Mouse (Mus musculus) heart, postnatal 25 days (tissue): ENCODE results near the gene Lgalsl. TPM values are rescaled to one million over a fixed set of nuclear protein-coding genes. Genes with fewer than 3 reads are reported as not detected.

Experiments used
- DNase-seq: peaks from one replicate; pipeline ENCODE4 v3.0.0; 2022; ENCODE audit warnings: low spot score
- intact Hi-C: fragments of 180-260 bp; cut with DNase I; formaldehyde crosslinking; loops from one replicate; pipeline ENCODE4 v1.15.1; 2025
- total RNA-seq, 2 experiments: library from RNA; stranded (reverse); gene quantifications; 2 replicates each; pipeline ENCODE4 v1.2.3; 2021

Lgalsl gene
- total RNA-seq, 2 experiments from 2014 or later: 32.3 to 40.3 TPM

DNA sequence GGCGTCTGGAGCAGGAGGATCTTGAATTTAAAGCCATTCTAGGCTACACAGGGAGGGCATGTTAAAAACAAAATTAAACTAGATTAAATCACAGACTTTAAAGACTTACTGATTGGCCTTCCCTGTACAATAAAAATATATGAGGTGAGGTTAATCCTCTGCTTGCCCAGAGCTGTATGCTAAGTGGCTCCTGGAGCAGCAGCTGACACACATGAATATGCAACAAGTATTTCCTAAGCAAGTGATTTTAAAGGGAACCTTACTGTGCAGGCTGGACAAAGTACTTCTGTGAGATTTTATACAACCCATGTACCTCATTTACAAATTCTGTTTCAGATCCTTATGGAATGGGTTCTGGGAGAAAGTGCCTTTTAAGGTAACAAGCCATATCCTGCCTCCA is 41.8 kb downstream of the Lgalsl start:
- intact Hi-C loops: no loop called here
- DNase-seq: no peak

DNA sequence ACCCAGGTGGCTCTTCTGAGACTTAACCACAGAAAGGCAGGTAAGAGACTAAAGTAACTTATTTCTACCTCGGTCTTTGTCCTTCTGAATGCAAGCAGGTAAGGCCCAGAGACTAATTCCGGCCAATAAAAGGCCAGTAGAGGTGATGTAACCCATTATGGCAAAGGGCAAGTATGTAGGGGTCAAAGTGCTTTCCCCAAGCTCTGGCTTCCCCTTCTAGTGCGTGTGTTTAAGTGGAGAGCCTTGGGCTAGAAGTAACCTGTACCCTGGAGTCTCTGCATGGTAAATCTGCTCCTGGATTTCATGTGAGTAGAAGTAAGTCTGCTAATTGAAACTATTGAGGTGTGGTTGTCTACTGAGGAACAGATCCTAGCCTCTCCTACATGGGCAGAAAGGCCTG is 42.8 kb downstream of the Lgalsl start:
- no peak for DNase-seq
- intact Hi-C loops: no loop called here

- intact Hi-C loops: no loop called here
- no peak for DNase-seq
Observed at GRCm38 (mm10) chr11:20786191-20786590, 44.7 kb downstream of the Lgalsl start.

DNA sequence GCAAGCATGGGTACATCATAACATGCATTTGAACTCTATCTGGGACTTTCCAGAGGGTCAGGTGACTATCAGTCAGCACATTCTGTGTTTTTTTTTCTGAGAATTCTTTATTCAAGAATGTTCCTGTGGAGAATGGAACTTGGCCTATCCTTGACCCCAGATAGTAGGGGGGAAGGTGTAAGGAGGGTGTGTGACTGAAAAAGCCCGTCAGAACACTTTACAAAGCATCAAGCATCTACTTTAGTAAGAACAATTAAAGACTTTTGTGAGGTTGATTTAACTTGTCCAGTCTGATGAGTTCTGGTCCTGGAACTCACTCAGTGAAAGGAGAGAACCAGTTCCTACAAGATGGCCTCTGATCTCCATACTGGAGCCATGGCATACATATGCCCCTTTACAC is 45.7 kb downstream of the Lgalsl start:
- no peak for DNase-seq
- intact Hi-C loops: no loop called here

GRCm38 (mm10) chr11:20784776-20785175 is 46.1 kb downstream of the Lgalsl start:
- intact Hi-C loops: no loop called here
- DNase-seq: no peak

GRCm38 (mm10) chr11:20783467-20783866 is 47.4 kb downstream of the Lgalsl start:
- intact Hi-C loops: no loop called here
- no peak for DNase-seq

- intact Hi-C loops: no loop called here
- DNase-seq: no peak
Observed at GRCm38 (mm10) chr11:20782620-20783019, 48.2 kb downstream of the Lgalsl start.

DNA sequence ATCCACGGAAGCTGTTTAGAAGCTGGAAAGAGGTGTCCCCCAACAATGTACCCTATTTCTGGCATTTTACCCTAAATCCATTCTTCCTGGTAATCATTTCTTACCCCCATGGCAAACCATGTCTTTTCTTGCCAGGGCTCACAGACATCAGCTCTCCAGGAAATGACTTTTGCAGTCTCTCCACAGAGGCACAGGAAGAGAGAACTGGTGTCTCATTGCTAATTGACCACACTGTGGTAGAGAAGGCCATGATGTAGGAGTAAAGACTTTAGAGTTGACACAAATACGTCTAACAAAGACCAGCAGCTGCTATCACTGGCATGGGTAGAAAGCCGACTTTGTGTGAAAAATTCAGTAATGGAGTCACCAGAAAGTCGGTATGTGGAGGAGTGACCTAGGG is 50.5 kb downstream of the Lgalsl start:
- DNase-seq: no peak
- intact Hi-C loops: no loop called here

DNA sequence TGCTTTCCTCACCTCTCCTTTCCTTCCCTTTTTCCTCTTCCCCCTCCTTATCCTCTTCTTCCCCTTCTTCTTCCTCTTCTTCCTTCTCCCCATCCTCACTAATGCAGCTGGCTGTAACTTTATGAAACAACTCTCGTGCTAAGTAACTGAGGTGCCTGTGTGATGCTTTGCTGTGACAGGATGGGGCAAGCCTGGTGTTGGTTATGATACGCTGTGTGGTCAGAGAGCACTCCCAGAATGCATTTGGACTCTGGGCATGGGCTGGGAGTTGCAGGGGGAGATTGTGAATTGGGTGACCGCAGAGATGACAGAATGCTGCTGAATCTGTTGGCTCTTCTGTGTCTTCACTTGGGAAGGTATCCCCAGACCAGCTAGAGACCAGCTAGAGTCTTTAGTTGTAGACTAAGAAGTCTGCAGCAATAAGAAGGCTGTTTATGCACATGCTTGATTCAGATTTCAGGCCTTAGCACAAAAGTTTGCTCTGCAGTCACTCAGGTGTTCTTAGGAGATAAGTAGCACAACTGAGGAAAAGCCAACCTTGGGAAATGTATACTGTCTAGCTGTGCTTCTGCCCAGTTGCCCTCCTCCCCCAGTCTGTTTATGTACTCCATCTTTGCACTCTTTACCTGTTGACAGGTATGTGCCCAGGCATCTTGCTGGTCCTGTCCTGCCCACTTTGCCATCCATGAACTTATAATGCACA is 51.8 kb downstream of the Lgalsl start:
- DNase-seq: no peak
- intact Hi-C loops: no loop called here

- DNase-seq: no peak
- intact Hi-C loops: no loop called here
Observed at GRCm38 (mm10) chr11:20778298-20778697, 52.6 kb downstream of the Lgalsl start.

DNA sequence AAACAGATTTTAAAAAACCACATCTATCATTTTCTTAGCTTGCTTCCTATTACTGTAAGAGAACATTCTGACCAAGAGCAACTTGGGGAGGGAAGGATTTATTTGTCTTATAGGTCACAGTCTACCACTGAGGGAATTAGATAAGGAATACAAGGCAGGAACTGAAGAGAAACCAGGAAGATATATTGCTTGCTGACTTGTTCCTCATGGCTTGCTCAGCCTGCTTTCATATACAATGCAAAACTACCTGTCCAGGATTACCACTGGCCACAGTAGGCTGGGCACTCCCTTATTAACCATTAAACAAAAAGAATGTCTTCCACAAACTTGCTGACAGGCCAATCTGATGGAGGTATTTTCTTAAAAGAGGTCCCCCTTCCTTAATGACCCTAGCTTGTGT is 54.2 kb downstream of the Lgalsl start:
- DNase-seq: no peak
- intact Hi-C loops: no loop called here

Other genes with a start within 250 kb of the Lgalsl start
- 10 to 100 TPM; 21.3 to 25.5 TPM for gene Aftph, start 89.5 kb downstream of the Lgalsl start, total RNA-seq